Mouse (Mus musculus): ENCODE results near the gene Kcnk6.

- TF ChIP-seq CTCF (IDR thresholded peaks at IDR 0.05; ENCODE audit: borderline replicate concordance, extremely low read depth, insufficient read depth, insufficient read length) (no peak), POLR2A (IDR thresholded peaks at IDR 0.05; ENCODE audit: borderline replicate concordance, extremely low read depth, insufficient read depth, insufficient read length, poor library complexity, severe bottlenecking) (no peak)
These were observed 29.8 kb upstream of the Kcnk6 start for GRCm38 (mm10) chr7:29262151-29262550.
